Mouse (Mus musculus): ENCODE measurements at regions not wholly inside any gene's neighbourhood (a gene's known extent, or its start where the extent isn't known, plus 50 kb on each side); places are given as distances from the start of the nearest gene placed in this dataset.

DNA sequence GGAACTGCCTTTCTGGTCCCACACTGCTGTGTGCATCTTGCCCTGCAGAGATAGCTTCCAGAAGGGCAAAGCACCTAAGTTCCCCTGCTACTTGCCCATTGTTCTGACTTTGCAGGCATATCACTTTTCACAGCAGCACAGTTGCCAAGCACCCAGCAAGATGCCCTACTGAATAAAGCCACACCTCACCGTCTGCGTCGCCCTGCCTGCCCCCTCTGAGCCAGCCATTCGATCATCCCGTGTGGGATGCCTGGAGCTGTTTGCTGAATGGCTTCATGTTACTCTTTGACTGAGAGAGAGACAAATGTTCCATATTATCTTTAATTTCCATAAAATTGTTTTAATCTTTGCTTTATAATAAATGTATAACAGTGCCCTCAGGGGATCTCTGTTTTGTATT is 407.2 kb downstream of the Lmo4 start:
- TF ChIP-seq CTCF (IDR thresholded peaks at IDR 0.05; ENCODE audit: low read depth, low read length) (no peak), POLR2A (IDR thresholded peaks at IDR 0.05; ENCODE audit: extremely low read depth, insufficient read depth, low read length) (no peak)

Measured in liver, adult 2 months (tissue).